Mouse (Mus musculus): Measurements from ENCODE around the gene Smyd3.

Smyd3 gene

GRCm38 (mm10) chr1:179116729-179117663, 400.8 kb downstream of the Smyd3 start:
- DNase-seq (ENCODE audit: low read depth, low spot score): no peak

- DNase-seq (ENCODE audit: low read depth, low spot score): no peak
These were observed 402.9 kb downstream of the Smyd3 start for GRCm38 (mm10) chr1:179114833-179115495.

GRCm38 (mm10) chr1:179114385-179114784, 403.5 kb downstream of the Smyd3 start:
- DNase-seq (ENCODE audit: low read depth, low spot score): no peak

GRCm38 (mm10) chr1:179108759-179109158, 409.1 kb downstream of the Smyd3 start:
- no peak for DNase-seq (ENCODE audit: low read depth, low spot score)

- DNase-seq (ENCODE audit: low read depth, low spot score): no peak
These were observed 409.8 kb downstream of the Smyd3 start for GRCm38 (mm10) chr1:179107761-179108694.

- DNase-seq (ENCODE audit: low read depth, low spot score): no peak
These were observed 410.6 kb downstream of the Smyd3 start for GRCm38 (mm10) chr1:179107211-179107610.

GRCm38 (mm10) chr1:179106702-179107145, 411.1 kb downstream of the Smyd3 start:
- DNase-seq (ENCODE audit: low read depth, low spot score): no peak

GRCm38 (mm10) chr1:179106103-179106701, 411.6 kb downstream of the Smyd3 start:
- DNase-seq (ENCODE audit: low read depth, low spot score): no peak

- no peak for DNase-seq (ENCODE audit: low read depth, low spot score)
These were observed 413.4 kb downstream of the Smyd3 start for GRCm38 (mm10) chr1:179104447-179104846.

- DNase-seq (ENCODE audit: low read depth, low spot score): no peak
These were observed 420.8 kb downstream of the Smyd3 start for GRCm38 (mm10) chr1:179096993-179097392.

GRCm38 (mm10) chr1:179096323-179096722, 421.5 kb downstream of the Smyd3 start:
- no peak for DNase-seq (ENCODE audit: low read depth, low spot score)

GRCm38 (mm10) chr1:179089174-179089573, 428.7 kb downstream of the Smyd3 start:
- DNase-seq (ENCODE audit: low read depth, low spot score): no peak

GRCm38 (mm10) chr1:179087033-179087998, 430.5 kb downstream of the Smyd3 start:
- DNase-seq (ENCODE audit: low read depth, low spot score): no peak

- no peak for DNase-seq (ENCODE audit: low read depth, low spot score)
These were observed 431.6 kb downstream of the Smyd3 start for GRCm38 (mm10) chr1:179086208-179086607.

GRCm38 (mm10) chr1:179083098-179083497, 434.7 kb downstream of the Smyd3 start:
- no peak for DNase-seq (ENCODE audit: low read depth, low spot score)

- DNase-seq (ENCODE audit: low read depth, low spot score): no peak
These were observed 444.0 kb downstream of the Smyd3 start for GRCm38 (mm10) chr1:179073846-179074245.

GRCm38 (mm10) chr1:179072935-179073654, 444.7 kb downstream of the Smyd3 start:
- no peak for DNase-seq (ENCODE audit: low read depth, low spot score)

GRCm38 (mm10) chr1:179072406-179072805, 445.4 kb downstream of the Smyd3 start:
- DNase-seq (ENCODE audit: low read depth, low spot score): no peak

GRCm38 (mm10) chr1:179068990-179069389, 448.9 kb downstream of the Smyd3 start:
- DNase-seq (ENCODE audit: low read depth, low spot score): no peak
